ENCODE assay signal across 10 mouse cellular contexts in the genomic region with DNA sequence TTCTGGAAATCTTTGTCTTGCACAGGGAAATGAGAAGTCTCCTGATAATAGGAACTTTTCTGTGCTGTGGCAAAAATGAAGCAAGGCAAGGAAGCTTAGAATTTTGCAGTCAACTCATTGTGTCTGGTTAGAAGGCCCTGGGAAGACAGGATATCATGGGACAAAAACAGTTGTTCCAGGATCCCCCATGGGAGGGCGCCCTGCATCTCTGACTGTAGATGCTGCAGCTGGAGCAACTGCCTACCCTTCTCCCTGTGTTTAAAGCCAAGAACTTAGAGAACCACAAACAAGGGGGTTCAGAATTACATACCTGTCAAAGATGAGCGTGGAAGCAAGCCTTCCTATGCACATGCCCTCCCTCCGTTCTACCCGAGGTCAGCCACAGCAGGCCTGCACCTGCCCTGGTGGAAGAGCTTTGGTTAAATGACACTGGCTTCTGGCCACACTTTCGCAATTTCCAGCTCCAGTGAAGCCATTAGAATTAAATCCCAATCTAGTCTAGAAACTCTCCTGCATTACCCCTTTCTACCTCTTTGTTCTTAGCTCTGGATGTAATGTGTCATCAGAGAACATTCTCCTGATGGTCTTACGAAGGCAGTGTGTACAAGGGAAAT.
DNase-seq lines count a peak whose midpoint lies in the region; ATAC-seq and TF ChIP-seq lines count a peak whose summit lies in the region.
"Had no signal": no experiment of that assay in that cellular context is flagged by ENCODE, and none has a peak within 500 bp of the region (broad histone marks: within the 10 kb centered on the region; RNA-seq: fewer than 3 reads in every experiment).

No protein-coding gene starts in this region.

- no peak overlapping the region for H3K9ac ChIP-seq in CH12.LX (ENCODE audit: insufficient read depth, low read depth)
- no peak overlapping the region for H3K9ac ChIP-seq in heart, postnatal 0 days (replicated peaks; ENCODE audit: low read depth, low read length)
- H3K9ac ChIP-seq: heart, embryonic 13.5 days had no signal

- peak in 1 of 2 experiments; percentile 44; a peak in 2 of 4 replicates for TF ChIP-seq CTCF in CH12.LX (conservative IDR thresholded peaks at IDR 0.05 in 1 of 2, IDR thresholded peaks at IDR 0.05 in 1 of 2; ENCODE audit: low read depth in 2 of 2, low read length in 2 of 2)
- peak; percentile 35; the same call in 1 of the 2 replicates for TF ChIP-seq CTCF in brain, embryonic 14.5 days (IDR thresholded peaks at IDR 0.05; ENCODE audit: borderline replicate concordance, extremely low read depth, insufficient read depth, insufficient read length)
- peak; percentile 13; the same call in 1 of the 2 replicates for TF ChIP-seq CTCF in heart, postnatal 0 days (IDR thresholded peaks at IDR 0.05; ENCODE audit: low read depth)

- H3K4me2 ChIP-seq in CH12.LX (ENCODE audit: insufficient read depth, low read depth, poor library complexity, severe bottlenecking), result no peak overlapping the region
- no peak overlapping the region for H3K4me2 ChIP-seq in heart, postnatal 0 days (ENCODE audit: low read depth, low read length)
- H3K4me2 ChIP-seq: heart, embryonic 13.5 days had no signal

- H3K79me2 ChIP-seq in CH12.LX (replicated peaks; ENCODE audit: control insufficient read depth, extremely low read depth, insufficient read depth, poor library complexity, severe bottlenecking), result no peaks in the 10 kb centered on the region

- 57% methylated on average over 6 of the region's 6 CpGs for WGBS in heart, postnatal 0 days

- H3K36me3 ChIP-seq in CH12.LX (replicated peaks in 1 of 2; ENCODE audit: control insufficient read depth in 1 of 2, insufficient read depth in 1 of 2, low read length in 1 of 2), result no peaks in the 10 kb centered on the region
- H3K36me3 ChIP-seq in heart, postnatal 0 days (replicated peaks; ENCODE audit: control insufficient read depth, insufficient read depth, low read length), result no peaks in the 10 kb centered on the region
- H3K36me3 ChIP-seq: heart, embryonic 13.5 days had no signal

- ATAC-seq in heart, postnatal 0 days (ENCODE audit: insufficient read depth, low read depth), result no peak

- TF ChIP-seq POLR2A in CH12.LX (IDR thresholded peaks at IDR 0.05; ENCODE audit: low read depth, low read length), result no peak
- TF ChIP-seq POLR2A in brain, embryonic 14.5 days (IDR thresholded peaks at IDR 0.05; ENCODE audit: borderline replicate concordance, extremely low read depth, insufficient read depth, insufficient read length, poor library complexity, severe bottlenecking), result no peak

- peaks cover 44% of the 10 kb centered on the region for H3K27me3 ChIP-seq in CH12.LX (replicated peaks)
- H3K27me3 ChIP-seq in heart, postnatal 0 days (ENCODE audit: control insufficient read depth, insufficient read depth, low read length), result no peaks in the 10 kb centered on the region

- H3K4me1 ChIP-seq in CH12.LX (ENCODE audit: control insufficient read depth in 1 of 2, insufficient read depth in 2 of 2), result peaks cover 0 to 6% of the 10 kb centered on the region in 2 experiments; a peak in 2 of 4 replicates
- no peaks in the 10 kb centered on the region for H3K4me1 ChIP-seq in heart, postnatal 0 days (ENCODE audit: control insufficient read depth, insufficient read depth)
- H3K4me1 ChIP-seq: heart, embryonic 13.5 days had no signal

- no peak overlapping the region for H3K27ac ChIP-seq in CH12.LX (ENCODE audit: insufficient read depth, low read depth)
- H3K27ac ChIP-seq in heart, postnatal 0 days (ENCODE audit: low read depth), result no peak overlapping the region
- H3K27ac ChIP-seq: heart, embryonic 13.5 days had no signal

- in situ Hi-C loops in CH12.LX (cut with MboI; ENCODE audit: low pct_ligation_motif_present, low pct_unique_long_range_greater_than_20kb, low sequenced_read_pairs), result no loop called here

- no peak overlapping the region for H3K4me3 ChIP-seq in CH12.LX (replicated peaks in 1 of 3; ENCODE audit: low read depth in 2 of 3, low read length in 2 of 3, poor library complexity in 1 of 3)
- H3K4me3 ChIP-seq in heart, postnatal 0 days (ENCODE audit: low read depth, low read length), result no peak overlapping the region
- H3K4me3 ChIP-seq: heart, embryonic 13.5 days; myocyte had no signal

- peak; percentile 7 for TF ChIP-seq RAD21 in CH12.LX (IDR thresholded peaks at IDR 0.05; ENCODE audit: low read depth, low read length)

- no peaks in the 10 kb centered on the region for H3K9me3 ChIP-seq in CH12.LX (replicated peaks; ENCODE audit: low read length)
- no peaks in the 10 kb centered on the region for H3K9me3 ChIP-seq in heart, postnatal 0 days (replicated peaks; ENCODE audit: control insufficient read depth, low read length)
- H3K9me3 ChIP-seq: heart, embryonic 13.5 days had no signal

- dilution Hi-C loops in CH12.LX (cut with MboI; ENCODE audit: extremely low pct_ligation_motif_present, extremely low pct_unique_long_range_greater_than_20kb, low sequenced_read_pairs), result no loop called here

- intact Hi-C loops in heart, postnatal 25 days (cut with DNase I), result loop anchor here (5.0 kb wide), 1 partner anchor 70 kb away; no protein-coding TSS in a partner anchor

- DNase-seq in heart, adult 18-20 months, result peak; percentile 32 to 71
- DNase-seq in heart, postnatal 25 days (ENCODE audit: low spot score), result no peak
- peak; percentile 10 for DNase-seq in CH12.LX (ENCODE audit: extremely low read depth)
- DNase-seq in brain, embryonic 14.5 days (ENCODE audit: low read depth), result peak; percentile 17
- no peak for DNase-seq in heart, postnatal 0 days (ENCODE audit: low spot score)
- peak; percentile 62 to 69 for DNase-seq in layer of hippocampus, postnatal 36 days
- DNase-seq in ovary, postnatal 36 days (ENCODE audit: low spot score), result peak; percentile 69
- DNase-seq in MN1 (ENCODE audit: low spot score), result no peak

- TF ChIP-seq EP300 in CH12.LX (IDR thresholded peaks at IDR 0.05; ENCODE audit: low read length), result no peak
- no peak for TF ChIP-seq EP300 in heart, postnatal 0 days (IDR thresholded peaks at IDR 0.05; ENCODE audit: low read depth)

TF ChIP-seq in CH12.LX, 34 proteins besides CTCF, POLR2A, EP300 and RAD21:
- no peak for TF ChIP-seq MAFK (IDR thresholded peaks at IDR 0.05; ENCODE audit: insufficient replicate concordance, low read length)

Comparison
In these comparisons a context has a peak if more than half of its experiments do, and no peak if none do; other contexts are left out.
1. DNase-seq: peak in heart, adult 18-20 months (2 of 2), CH12.LX (single experiment), brain, embryonic 14.5 days (single experiment), layer of hippocampus, postnatal 36 days (2 of 2) and ovary, postnatal 36 days (single experiment); none in heart, postnatal 25 days (single experiment), heart, postnatal 0 days (single experiment) and MN1 (single experiment).